Mouse (Mus musculus) B cell, adult 2 months (primary cell): ENCODE data around the gene Maats1.

ENCODE experiments used
- DNase-seq, 2 experiments: peaks; one replicate each; pipeline ENCODE4 v3.0.0; 2022

Gene Maats1

DNA sequence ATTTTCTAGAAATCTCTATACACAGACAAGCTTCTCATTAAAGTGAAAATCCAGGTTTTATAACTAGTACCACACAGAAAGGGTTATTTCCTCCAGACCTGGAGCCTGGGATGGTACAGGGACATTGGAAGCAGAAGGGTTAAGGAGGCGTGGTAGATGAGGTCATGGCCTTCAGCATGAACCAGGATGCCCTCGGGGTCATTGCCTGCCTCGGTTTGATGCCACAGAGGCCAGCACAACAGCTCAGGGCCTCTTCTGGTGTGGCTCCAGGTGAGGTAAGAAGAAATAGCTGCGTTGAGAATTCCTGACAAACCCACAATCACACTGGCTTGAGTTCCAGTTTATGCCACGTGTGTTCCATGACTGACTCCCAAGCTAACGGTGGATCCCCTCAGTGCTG is 53.1 kb downstream of the Maats1 start:
- no peak for DNase-seq

DNA sequence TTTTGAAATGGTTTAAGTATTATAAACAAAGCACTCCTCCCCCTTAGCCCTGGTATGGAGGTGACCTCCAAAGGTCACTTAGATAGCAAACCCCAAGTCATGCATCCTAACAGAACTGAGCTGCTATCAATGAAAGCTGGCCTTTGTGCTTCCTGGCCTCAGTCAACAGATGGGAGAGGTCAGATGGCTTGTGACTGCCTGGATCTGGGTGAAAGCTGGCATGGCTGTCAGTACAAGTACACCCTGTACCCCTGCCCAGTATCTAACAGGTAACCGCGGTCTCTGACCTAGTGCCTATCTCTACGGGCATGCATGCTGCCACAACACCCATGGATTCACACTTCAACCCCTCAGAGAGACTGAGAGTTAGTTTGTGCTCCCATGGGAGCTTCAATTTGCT is 54.2 kb downstream of the Maats1 start:
- no peak for DNase-seq

DNA sequence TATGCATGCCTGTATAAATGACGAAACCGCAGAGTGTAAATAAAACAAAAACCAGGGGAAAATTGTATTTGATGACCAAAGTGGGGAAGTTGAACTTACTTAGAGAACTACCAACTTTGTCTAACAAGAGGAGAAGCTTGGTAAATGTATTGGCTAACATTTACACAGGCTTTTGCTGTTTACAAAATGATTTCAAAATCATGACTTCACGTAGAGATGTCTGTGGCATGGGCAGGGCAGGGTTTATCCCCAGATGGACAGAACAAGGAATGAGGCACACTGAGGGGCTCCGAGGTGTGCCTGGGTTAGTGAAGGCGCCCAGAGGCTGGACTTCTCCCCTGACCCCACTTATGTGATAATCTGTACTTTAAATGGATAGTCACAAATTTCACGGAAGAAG is 54.6 kb downstream of the Maats1 start:
- DNase-seq = no peak

DNA sequence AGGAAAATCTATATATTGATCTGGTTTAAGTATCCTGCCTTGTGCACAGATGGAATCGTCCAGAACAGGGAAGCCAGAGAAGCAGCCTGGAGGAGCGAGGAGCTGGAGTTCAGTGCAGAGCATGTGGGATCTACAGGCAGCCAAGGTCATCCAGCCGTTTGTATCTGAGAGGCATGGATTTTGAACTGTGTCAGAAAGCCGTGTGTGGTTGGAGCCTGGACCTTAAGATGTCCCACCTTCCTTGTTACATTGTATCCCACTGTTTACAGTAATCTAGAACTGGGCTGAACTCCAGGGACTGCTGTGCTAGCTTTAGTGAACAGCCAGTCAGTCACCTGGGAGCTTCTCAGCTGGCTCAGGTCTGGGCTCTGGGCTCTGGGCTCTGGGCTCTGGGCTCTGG is 55.4 kb downstream of the Maats1 start:
- no peak for DNase-seq

DNA sequence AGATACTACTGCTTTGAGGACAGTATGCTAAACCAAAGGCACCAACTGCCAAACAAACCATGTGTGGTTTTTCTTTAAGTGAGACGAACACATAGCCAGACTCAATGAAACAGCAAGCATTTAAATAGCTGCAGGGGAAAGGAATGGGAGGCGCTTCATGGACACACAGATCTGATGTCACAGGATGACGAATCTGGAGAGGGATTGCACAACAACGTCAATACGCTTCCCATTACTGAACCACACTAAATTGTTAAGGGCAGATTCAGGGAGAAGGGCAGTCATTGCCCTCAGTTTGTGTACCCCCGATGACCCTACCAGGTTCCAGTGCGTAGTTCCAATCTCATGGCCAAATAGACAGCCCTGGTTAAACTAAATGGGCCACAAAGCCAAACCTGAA is 56.1 kb downstream of the Maats1 start:
- DNase-seq = no peak

GRCm38 (mm10) chr16:38283300-38283699 is 58.6 kb downstream of the Maats1 start:
- no peak for DNase-seq

- DNase-seq = no peak
Observed at GRCm38 (mm10) chr16:38282559-38283160, 59.3 kb downstream of the Maats1 start.

GRCm38 (mm10) chr16:38280951-38281350 is 61.0 kb downstream of the Maats1 start:
- no peak for DNase-seq

GRCm38 (mm10) chr16:38279794-38280193 is 62.1 kb downstream of the Maats1 start:
- DNase-seq = no peak

DNA sequence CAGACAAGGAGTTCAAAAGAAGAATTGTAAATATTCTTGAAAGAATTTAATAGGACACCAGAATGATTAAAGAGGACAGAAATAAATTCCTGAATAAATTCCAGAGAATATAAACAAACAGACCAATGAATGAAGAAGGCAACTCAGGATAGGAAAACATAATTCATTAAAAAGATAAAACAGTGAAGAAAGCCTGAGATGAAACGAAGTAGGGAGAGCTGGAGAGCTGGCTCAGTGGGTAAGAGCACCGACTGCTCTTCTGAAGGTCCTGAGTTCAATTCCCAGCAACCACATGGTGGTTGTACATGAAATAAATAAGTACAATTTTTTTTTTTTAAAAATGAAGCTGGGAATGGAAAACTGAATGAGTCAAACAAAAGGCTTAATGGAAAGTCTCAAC is 67.2 kb downstream of the Maats1 start:
- no peak for DNase-seq

- DNase-seq = no peak
Observed at GRCm38 (mm10) chr16:38272483-38272882, 69.5 kb downstream of the Maats1 start.

DNA sequence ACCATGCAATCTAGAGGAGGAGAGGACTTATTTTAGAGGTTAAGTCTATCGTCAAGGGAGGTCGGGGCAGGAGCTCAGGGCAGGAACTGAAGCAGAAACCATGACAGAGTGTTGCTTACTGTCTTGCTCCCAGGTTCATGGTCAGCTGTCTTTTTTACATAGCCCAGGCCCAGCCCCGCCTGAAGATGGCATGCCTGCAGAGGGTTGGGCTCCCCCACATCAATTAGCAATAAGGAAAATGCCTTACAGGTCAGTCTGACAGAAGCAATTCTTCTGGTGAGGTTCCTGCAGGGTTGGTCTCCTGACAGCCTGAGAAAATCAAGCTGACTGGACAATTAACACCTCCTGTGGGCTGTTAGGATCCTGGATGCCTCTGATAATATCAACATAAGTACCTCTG is 70.3 kb downstream of the Maats1 start:
- no peak for DNase-seq

GRCm38 (mm10) chr16:38255927-38256326 is 86.0 kb downstream of the Maats1 start:
- DNase-seq = no peak

GRCm38 (mm10) chr16:38255107-38255506 is 86.8 kb downstream of the Maats1 start:
- DNase-seq = no peak

DNA sequence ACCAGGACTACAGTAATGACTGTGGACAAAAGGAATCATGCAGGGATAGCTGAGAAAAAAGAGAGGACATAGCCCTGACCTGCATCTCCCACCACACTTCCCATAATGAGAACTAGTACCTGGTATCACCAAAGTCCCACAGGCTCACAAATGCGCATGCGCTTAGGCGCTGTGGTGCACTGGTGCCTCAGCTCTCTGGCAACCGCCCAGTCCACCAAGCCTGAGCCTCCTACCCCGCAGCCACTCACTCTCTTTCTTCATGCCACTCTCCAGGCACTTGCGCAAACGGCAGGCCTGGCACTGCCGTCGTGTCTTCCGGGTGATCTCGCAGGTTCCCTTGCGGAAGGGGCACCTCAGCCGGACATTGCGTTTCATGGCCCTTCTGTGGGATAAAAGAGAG is 87.9 kb downstream of the Maats1 start:
- no peak for DNase-seq

- DNase-seq = no peak
Observed at GRCm38 (mm10) chr16:38250467-38250866, 91.5 kb downstream of the Maats1 start.

GRCm38 (mm10) chr16:38248331-38248961 is 93.5 kb downstream of the Maats1 start:
- DNase-seq = no peak
